ENCODE assay signal across 8 mouse cellular contexts in genomic region chr2:27473061-27473765, GRCm38 (mm10). TPM values are rescaled to one million over a fixed set of nuclear protein-coding genes. Genes with fewer than 3 reads are reported as not detected.
DNase-seq lines count a peak whose midpoint lies in the region; ATAC-seq and TF ChIP-seq lines count a peak whose summit lies in the region.

No protein-coding gene starts in this region.

- DNase-seq in kidney, adult 2 months = no peak
- DNase-seq in embryonic facial prominence, embryonic 11.5 days (ENCODE audit: low spot score) = no peak
- DNase-seq in embryo, embryonic 10 days (ENCODE audit: low spot score) = no peak
- DNase-seq in frontal cortex, postnatal 25 days (ENCODE audit: low spot score in 2 of 2) = no peak
- DNase-seq in cerebellum, postnatal 36 days = no peak

- H3K27ac ChIP-seq in kidney, embryonic 14.5 days (ENCODE audit: low read depth, low read length) = no peak overlapping the region; the same call in 1 of the 2 replicates
- no peak overlapping the region for H3K27ac ChIP-seq in kidney, adult 2 months (ENCODE audit: insufficient read depth, low read depth, low read length)
- H3K27ac ChIP-seq in embryonic facial prominence, embryonic 11.5 days (replicated peaks; ENCODE audit: low read depth, low read length) = no peak overlapping the region
- H3K27ac ChIP-seq in intestine, embryonic 15.5 days = peak overlapping the region; percentile 29; the same call in 1 of the 2 replicates
- no peak overlapping the region for H3K27ac ChIP-seq in neural tube, embryonic 14.5 days (ENCODE audit: low read depth, low read length)

- no peak for TF ChIP-seq CTCF in kidney, adult 2 months (conservative IDR thresholded peaks at IDR 0.05; ENCODE audit: insufficient read depth, insufficient read length, low read depth, low read length)

- H3K9ac ChIP-seq in kidney, embryonic 14.5 days (ENCODE audit: low read depth, low read length) = peak overlapping the region; percentile 93; the same call in 1 of the 2 replicates
- no peak overlapping the region; the same call in 1 of the 2 replicates for H3K9ac ChIP-seq in embryonic facial prominence, embryonic 11.5 days (replicated peaks; ENCODE audit: low read length)
- H3K9ac ChIP-seq in intestine, embryonic 15.5 days = peak overlapping the region; percentile 36; the same call in 1 of the 2 replicates
- H3K9ac ChIP-seq in neural tube, embryonic 14.5 days (replicated peaks; ENCODE audit: low read depth, low read length) = 0 out of 2 replicates have a peak overlapping the region, but pooled peaks have one; percentile 95

- H3K4me1 ChIP-seq in kidney, embryonic 14.5 days (ENCODE audit: control insufficient read depth, insufficient read depth, low read length) = peaks cover 53% of the 10 kb centered on the region
- H3K4me1 ChIP-seq in kidney, adult 2 months (ENCODE audit: control insufficient read depth, insufficient read depth, low read length) = peaks cover 40% of the 10 kb centered on the region
- H3K4me1 ChIP-seq in embryonic facial prominence, embryonic 11.5 days (ENCODE audit: control insufficient read depth, insufficient read depth, low read length) = peaks cover 12% of the 10 kb centered on the region
- peaks cover 61% of the 10 kb centered on the region for H3K4me1 ChIP-seq in intestine, embryonic 15.5 days (replicated peaks)
- peaks cover 31% of the 10 kb centered on the region for H3K4me1 ChIP-seq in neural tube, embryonic 14.5 days (ENCODE audit: control insufficient read depth, insufficient read depth, low read length)

- H3K36me3 ChIP-seq in kidney, embryonic 14.5 days (ENCODE audit: control insufficient read depth, insufficient read depth, low read length) = peaks cover 14% of the 10 kb centered on the region; the same call in 1 of the 2 replicates
- no peaks in the 10 kb centered on the region for H3K36me3 ChIP-seq in kidney, adult 2 months (ENCODE audit: control insufficient read depth, insufficient read depth, low read length)
- no peaks in the 10 kb centered on the region; the same call in none of the 2 replicates for H3K36me3 ChIP-seq in embryonic facial prominence, embryonic 11.5 days (replicated peaks; ENCODE audit: control insufficient read depth, insufficient read depth, low read depth, low read length)
- H3K36me3 ChIP-seq in intestine, embryonic 15.5 days = peaks cover 4% of the 10 kb centered on the region
- no peaks in the 10 kb centered on the region for H3K36me3 ChIP-seq in neural tube, embryonic 14.5 days (ENCODE audit: control insufficient read depth, insufficient read depth, low read length)

- peak overlapping the region; percentile 91 for H3K4me3 ChIP-seq in kidney, embryonic 14.5 days (ENCODE audit: low read length)
- H3K4me3 ChIP-seq in kidney, adult 2 months (ENCODE audit: insufficient read depth, low read depth, low read length) = no peak overlapping the region
- peak overlapping the region; percentile 98 for H3K4me3 ChIP-seq in embryonic facial prominence, embryonic 11.5 days (ENCODE audit: low read depth, low read length)
- H3K4me3 ChIP-seq in intestine, embryonic 15.5 days (replicated peaks) = peak overlapping the region; percentile 99
- H3K4me3 ChIP-seq in neural tube, embryonic 14.5 days (ENCODE audit: low read depth, low read length) = peak overlapping the region; percentile 98; the same call in 1 of the 2 replicates

- no peaks in the 10 kb centered on the region for H3K27me3 ChIP-seq in kidney, embryonic 14.5 days (ENCODE audit: control insufficient read depth, insufficient read depth, low read length)
- no peaks in the 10 kb centered on the region for H3K27me3 ChIP-seq in kidney, adult 2 months (replicated peaks; ENCODE audit: control insufficient read depth, insufficient read depth, low read length)
- H3K27me3 ChIP-seq in embryonic facial prominence, embryonic 11.5 days (ENCODE audit: control insufficient read depth, insufficient read depth, low read length) = no peaks in the 10 kb centered on the region
- H3K27me3 ChIP-seq in intestine, embryonic 15.5 days (replicated peaks) = no peaks in the 10 kb centered on the region
- H3K27me3 ChIP-seq in neural tube, embryonic 14.5 days (ENCODE audit: control insufficient read depth, insufficient read depth, low read length) = no peaks in the 10 kb centered on the region

- 51% methylated on average over 7 of the region's 7 CpGs for WGBS in kidney, embryonic 14.5 days
- 54% methylated on average over 7 of the region's 7 CpGs for WGBS in kidney, adult 2 months
- 71% methylated on average over 7 of the region's 7 CpGs for WGBS in embryonic facial prominence, embryonic 11.5 days
- 57% methylated on average over 7 of the region's 7 CpGs for WGBS in intestine, embryonic 15.5 days
- 69% methylated on average over 7 of the region's 7 CpGs for WGBS in neural tube, embryonic 14.5 days

- peak overlapping the region; percentile 76 for H3K4me2 ChIP-seq in kidney, embryonic 14.5 days (replicated peaks; ENCODE audit: low read depth, low read length)
- H3K4me2 ChIP-seq in embryonic facial prominence, embryonic 11.5 days (ENCODE audit: low read depth, low read length) = peak overlapping the region; percentile 90
- H3K4me2 ChIP-seq in intestine, embryonic 15.5 days (replicated peaks) = peak overlapping the region; percentile 75
- peak overlapping the region; percentile 99 for H3K4me2 ChIP-seq in neural tube, embryonic 14.5 days (ENCODE audit: low read depth, low read length)

- no peak for TF ChIP-seq POLR2A in kidney, adult 2 months (IDR thresholded peaks at IDR 0.05; ENCODE audit: low read depth, low read length)

- H3K9me3 ChIP-seq in kidney, embryonic 14.5 days (ENCODE audit: control insufficient read depth, low read length) = no peaks in the 10 kb centered on the region
- H3K9me3 ChIP-seq in embryonic facial prominence, embryonic 11.5 days (replicated peaks; ENCODE audit: control insufficient read depth, low read length) = no peaks in the 10 kb centered on the region
- H3K9me3 ChIP-seq in intestine, embryonic 15.5 days = no peaks in the 10 kb centered on the region
- H3K9me3 ChIP-seq in neural tube, embryonic 14.5 days (ENCODE audit: control insufficient read depth, low read length) = no peaks in the 10 kb centered on the region

- ATAC-seq in kidney, embryonic 14.5 days (ENCODE audit: low FRiP score, low TSS enrichment) = no peak
- ATAC-seq in embryonic facial prominence, embryonic 11.5 days (replicated peaks; ENCODE audit: insufficient number of reproducible peaks, low FRiP score, low TSS enrichment, low read depth) = no peak
- ATAC-seq in intestine, embryonic 15.5 days = no peak
- ATAC-seq in neural tube, embryonic 14.5 days (ENCODE audit: low read depth) = no peak

RNA-seq across cellular contexts. Expression of gene Brd3os, which starts 31.1 kb away (rescaled TPM):
- 10.4 and 12.0 TPM in 2 replicates for polyA plus RNA-seq in kidney, embryonic 14.5 days (2014; fragmentation: Nextera tagmentation; extraction: Ambion mirVana)
- 11.6 and 15.1 TPM in 2 replicates for polyA plus RNA-seq in kidney, adult 2 months (2012; rRNA removed)
- polyA plus RNA-seq in embryonic facial prominence, embryonic 11.5 days (2014; fragmentation: Nextera tagmentation; extraction: Ambion mirVana) = 12.9 and 13.0 TPM in 2 replicates
- 4.8 and 6.1 TPM in 2 replicates for polyA plus RNA-seq in intestine, embryonic 15.5 days (2015; fragmentation: Nextera tagmentation; extraction: Ambion mirVana)
- polyA plus RNA-seq in neural tube, embryonic 14.5 days (2014; fragmentation: Nextera tagmentation; extraction: Ambion mirVana) = 39.6 and 51.2 TPM in 2 replicates

RNA-seq across cellular contexts. Expression of gene Brd3, which starts 34.2 kb away (rescaled TPM):
- 134 and 147 TPM in 2 replicates for polyA plus RNA-seq in kidney, embryonic 14.5 days (2014; fragmentation: Nextera tagmentation; extraction: Ambion mirVana)
- polyA plus RNA-seq in kidney, adult 2 months (2012; rRNA removed) = 16.4 and 16.7 TPM in 2 replicates
- 192 and 207 TPM in 2 replicates for polyA plus RNA-seq in embryonic facial prominence, embryonic 11.5 days (2014; fragmentation: Nextera tagmentation; extraction: Ambion mirVana)
- polyA plus RNA-seq in intestine, embryonic 15.5 days (2015; fragmentation: Nextera tagmentation; extraction: Ambion mirVana) = 85.7 and 91.2 TPM in 2 replicates
- polyA plus RNA-seq in neural tube, embryonic 14.5 days (2014; fragmentation: Nextera tagmentation; extraction: Ambion mirVana) = 126 and 137 TPM in 2 replicates

RNA-seq across cellular contexts. Expression of gene Wdr5, which starts 41.7 kb away (rescaled TPM):
- 37.1 and 73.5 TPM in 2 replicates for polyA plus RNA-seq in kidney, embryonic 14.5 days (2014; fragmentation: Nextera tagmentation; extraction: Ambion mirVana)
- 28.7 and 29.7 TPM in 2 replicates for polyA plus RNA-seq in kidney, adult 2 months (2012; rRNA removed)
- 65.5 and 74.4 TPM in 2 replicates for polyA plus RNA-seq in embryonic facial prominence, embryonic 11.5 days (2014; fragmentation: Nextera tagmentation; extraction: Ambion mirVana)
- 49.6 and 50.2 TPM in 2 replicates for polyA plus RNA-seq in intestine, embryonic 15.5 days (2015; fragmentation: Nextera tagmentation; extraction: Ambion mirVana)
- 37.1 and 42.5 TPM in 2 replicates for polyA plus RNA-seq in neural tube, embryonic 14.5 days (2014; fragmentation: Nextera tagmentation; extraction: Ambion mirVana)

RNA-seq across cellular contexts. Expression of gene Vav2, which starts 46.4 kb away (rescaled TPM):
- 6.3 and 8.2 TPM in 2 replicates for polyA plus RNA-seq in kidney, embryonic 14.5 days (2014; fragmentation: Nextera tagmentation; extraction: Ambion mirVana)
- 28.1 and 30.3 TPM in 2 replicates for polyA plus RNA-seq in kidney, adult 2 months (2012; rRNA removed)
- polyA plus RNA-seq in embryonic facial prominence, embryonic 11.5 days (2014; fragmentation: Nextera tagmentation; extraction: Ambion mirVana) = 5.2 and 6.2 TPM in 2 replicates
- polyA plus RNA-seq in intestine, embryonic 15.5 days (2015; fragmentation: Nextera tagmentation; extraction: Ambion mirVana) = 5.4 and 6.1 TPM in 2 replicates
- 14.5 and 18.7 TPM in 2 replicates for polyA plus RNA-seq in neural tube, embryonic 14.5 days (2014; fragmentation: Nextera tagmentation; extraction: Ambion mirVana)
